Mouse (Mus musculus) granulocyte monocyte progenitor cell, adult 5-6 weeks (primary cell): ENCODE measurements around the gene Rasgef1c. TPM values are rescaled to one million over a fixed set of nuclear protein-coding genes. Genes with fewer than 3 reads are reported as not detected.

Experiments
- ATAC-seq: replicated peaks from 2 replicates; pipeline ENCODE4 v1.8.0; 2016; ENCODE audit warnings: mild to moderate bottlenecking, moderate TSS enrichment, inconsistent platforms; ENCODE audit not compliant: poor library complexity, severe bottlenecking
- total RNA-seq, 2 experiments: library from RNA; stranded (forward) in 1 of 2; stranded (reverse) in 1 of 2; fragments of 200-712, 200-1000 nt in 1 of 2; fragments of >200 nt in 1 of 2; fragmentation: Nextera tagmentation in 1 of 2; gene quantifications; 2 replicates each; pipeline ENCODE4 v1.2.3; 2014 to 2017

Rasgef1c gene
- total RNA-seq (2014; fragmentation: Nextera tagmentation), result 0.37 TPM in 1 of 2 replicates, not detected in the other
- not detected in 2 replicates for total RNA-seq (2017)

DNA sequence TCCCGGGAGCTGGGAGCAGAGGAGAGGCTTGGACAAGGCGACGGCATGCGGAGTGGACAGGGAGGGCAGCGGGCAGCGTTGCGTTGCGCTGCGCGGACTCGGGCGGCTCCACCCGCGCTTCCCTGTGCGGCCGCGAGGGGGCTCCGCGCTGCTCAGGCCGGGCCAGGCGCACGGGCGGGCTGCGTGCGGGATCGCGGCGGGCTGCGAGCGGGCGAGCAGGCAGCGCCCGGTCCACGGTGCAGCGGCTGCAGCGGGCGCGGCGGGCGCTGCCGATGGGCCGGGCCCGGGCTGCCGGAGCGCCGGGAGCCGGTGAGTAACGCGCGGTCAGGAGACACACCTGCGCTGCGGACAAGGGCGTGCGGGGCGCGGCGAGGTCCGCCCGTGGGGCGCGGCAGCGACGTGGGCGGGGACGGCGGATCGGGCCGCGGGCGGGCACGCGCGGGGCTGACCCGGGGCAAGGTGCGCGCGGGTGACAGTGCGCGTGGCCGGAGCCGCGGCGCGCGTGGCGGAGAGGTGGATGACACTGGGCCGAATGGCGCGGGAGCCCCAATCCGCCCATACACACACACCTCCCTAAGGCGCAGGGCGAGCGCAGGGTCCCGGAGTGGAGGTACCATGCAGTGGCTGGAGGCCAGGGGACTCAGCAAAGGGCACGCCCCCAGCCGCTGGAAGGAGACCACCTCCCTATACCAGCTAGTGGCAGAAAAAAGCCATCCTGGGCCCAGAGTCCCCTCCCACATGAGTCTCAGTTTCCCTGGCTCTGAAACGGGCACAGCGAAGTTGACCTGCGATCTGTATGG, at the start of gene Rasgef1c:
Gene Rasgef1c (plus strand): TSS at position 177 of the 800 bp plus-strand sequence.
- ATAC-seq, result peak; percentile 86

DNA sequence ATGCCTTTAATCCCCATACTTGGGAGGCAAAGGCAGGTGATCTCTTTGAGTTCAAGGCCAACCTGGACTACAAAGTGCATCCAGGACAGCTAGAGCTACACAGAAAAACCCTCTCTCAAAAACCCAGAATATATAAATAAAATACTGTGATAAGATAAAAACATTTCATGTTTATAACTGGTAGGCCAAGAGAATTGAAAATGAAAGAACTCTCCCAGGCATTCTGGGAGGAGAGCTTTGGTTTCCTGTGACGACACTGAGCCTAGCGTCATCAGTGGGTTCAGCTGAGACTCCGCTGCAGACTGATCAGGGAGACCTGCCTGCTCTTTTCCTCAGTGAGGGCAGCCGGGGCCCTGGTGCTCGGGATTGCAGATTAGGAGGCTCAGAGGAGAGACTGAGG, 46.5 kb upstream of the Rasgef1c start:
- peak; percentile 44; the same call in 1 of the 2 replicates for ATAC-seq

DNA sequence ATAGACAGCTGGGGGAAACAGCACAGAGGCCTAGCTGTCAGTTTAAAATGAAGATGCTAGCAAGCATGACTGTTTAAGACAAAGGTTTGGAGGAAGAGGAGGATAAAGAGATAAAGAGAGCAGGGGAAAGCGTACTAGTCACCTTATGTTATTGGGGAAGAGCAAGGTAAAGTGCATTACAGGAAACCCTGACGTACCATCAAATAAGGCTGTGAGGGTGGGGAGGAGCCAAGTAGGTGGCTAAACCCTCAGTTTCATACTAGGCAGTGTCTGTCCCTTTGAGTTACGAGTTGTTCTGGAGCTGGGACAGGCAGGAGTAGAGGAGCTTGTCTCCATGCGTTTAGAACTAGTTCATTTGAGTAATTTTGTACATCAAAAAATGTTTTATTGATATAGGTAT, 40.5 kb upstream of the Rasgef1c start:
- no peak for ATAC-seq

DNA sequence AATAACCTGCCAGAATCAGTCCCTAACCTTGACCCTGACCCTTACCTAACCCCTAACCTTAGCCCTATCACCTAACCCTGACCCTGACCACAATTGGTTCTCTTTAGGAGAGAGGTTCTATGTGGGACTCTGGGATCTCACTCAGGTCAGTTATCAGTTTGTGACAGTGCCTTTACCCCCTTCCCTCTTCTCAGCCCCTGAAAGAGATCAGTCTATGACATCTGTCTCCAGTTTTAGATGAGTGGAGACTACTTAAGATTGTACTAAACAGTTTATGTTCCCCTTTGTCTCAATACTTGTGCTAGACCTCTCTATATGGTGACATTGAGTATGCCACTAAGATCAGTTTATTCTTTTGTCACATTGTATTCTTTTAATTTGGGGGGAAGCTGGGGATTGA, 37.7 kb upstream of the Rasgef1c start:
- no peak for ATAC-seq

DNA sequence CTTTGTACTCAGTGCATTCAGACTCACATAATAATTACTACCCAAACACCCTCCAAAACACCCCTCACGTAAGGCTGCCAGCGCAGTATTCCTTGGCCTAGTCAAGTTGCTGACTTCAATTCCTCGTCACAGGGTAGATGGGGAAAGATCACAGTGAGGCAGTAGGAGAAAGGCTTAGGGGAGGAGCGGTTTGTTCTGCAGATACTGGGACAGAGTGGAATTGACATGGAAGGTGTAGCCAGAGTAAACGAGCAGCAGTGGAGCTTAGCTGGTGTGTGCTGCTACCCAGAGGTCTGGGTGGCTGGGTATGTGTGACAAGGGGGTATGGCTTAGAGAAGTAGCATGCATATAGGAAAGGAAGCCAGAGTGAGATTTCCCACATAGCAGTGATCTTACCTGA, 34.3 kb upstream of the Rasgef1c start:
- no peak for ATAC-seq

DNA sequence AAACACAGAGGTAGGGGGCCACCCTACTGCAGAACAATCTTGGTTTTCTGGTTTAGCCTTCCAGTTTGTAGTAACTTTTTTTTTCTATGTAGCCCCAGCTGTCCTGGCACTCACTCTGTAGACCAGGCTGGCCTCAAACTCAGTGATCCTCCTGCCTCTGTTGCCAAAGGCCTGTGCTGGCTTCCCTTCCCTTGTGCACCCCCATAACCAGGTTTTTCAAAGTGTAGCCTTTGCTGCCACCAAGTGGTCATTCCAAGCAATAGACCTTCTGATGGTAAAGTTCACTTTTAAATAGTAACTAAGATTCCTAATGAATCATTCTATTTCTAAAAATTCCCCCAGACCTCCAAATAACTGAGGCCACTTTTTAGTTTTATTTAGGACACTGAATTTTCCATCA, 31.9 kb upstream of the Rasgef1c start:
- peak; percentile 87 for ATAC-seq

DNA sequence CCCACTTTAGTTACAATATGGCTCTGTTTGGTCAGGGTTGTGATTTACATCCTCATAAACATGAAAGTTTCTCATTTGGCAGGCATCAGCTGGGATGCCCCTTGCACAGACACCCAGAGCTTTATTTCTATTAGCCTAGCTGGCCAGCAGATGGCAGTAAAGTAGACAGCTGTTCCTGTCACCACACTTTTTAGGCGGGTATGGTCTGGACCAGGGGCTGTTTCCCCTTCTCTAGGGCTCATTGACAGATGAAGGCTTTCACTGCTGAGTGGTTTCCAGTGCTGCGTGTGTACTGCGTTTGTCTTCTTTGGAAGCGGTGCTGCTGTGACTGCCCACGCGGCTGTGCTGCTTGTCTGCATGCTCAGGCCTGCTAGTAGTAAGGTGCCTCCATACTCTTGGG, 29.7 kb upstream of the Rasgef1c start:
- ATAC-seq, result peak; percentile 77

DNA sequence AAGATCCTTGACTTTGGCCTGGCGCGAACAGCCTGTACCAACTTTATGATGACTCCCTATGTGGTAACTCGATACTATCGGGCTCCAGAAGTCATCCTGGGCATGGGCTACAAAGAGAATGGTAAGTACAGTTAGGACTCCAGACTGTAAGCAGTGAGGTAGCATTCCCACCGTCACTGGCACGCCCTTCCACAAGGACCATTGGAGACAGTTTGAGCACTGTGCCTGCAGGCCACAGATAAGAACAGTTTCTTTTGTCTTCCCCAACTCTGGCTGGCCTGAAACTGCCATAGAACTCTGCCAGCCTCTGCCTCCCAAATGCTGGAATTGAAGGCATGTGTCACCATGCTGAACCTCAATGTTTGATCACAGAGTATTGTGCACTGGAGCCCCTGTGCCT, 28.9 kb upstream of the Rasgef1c start:
- ATAC-seq, result no peak

DNA sequence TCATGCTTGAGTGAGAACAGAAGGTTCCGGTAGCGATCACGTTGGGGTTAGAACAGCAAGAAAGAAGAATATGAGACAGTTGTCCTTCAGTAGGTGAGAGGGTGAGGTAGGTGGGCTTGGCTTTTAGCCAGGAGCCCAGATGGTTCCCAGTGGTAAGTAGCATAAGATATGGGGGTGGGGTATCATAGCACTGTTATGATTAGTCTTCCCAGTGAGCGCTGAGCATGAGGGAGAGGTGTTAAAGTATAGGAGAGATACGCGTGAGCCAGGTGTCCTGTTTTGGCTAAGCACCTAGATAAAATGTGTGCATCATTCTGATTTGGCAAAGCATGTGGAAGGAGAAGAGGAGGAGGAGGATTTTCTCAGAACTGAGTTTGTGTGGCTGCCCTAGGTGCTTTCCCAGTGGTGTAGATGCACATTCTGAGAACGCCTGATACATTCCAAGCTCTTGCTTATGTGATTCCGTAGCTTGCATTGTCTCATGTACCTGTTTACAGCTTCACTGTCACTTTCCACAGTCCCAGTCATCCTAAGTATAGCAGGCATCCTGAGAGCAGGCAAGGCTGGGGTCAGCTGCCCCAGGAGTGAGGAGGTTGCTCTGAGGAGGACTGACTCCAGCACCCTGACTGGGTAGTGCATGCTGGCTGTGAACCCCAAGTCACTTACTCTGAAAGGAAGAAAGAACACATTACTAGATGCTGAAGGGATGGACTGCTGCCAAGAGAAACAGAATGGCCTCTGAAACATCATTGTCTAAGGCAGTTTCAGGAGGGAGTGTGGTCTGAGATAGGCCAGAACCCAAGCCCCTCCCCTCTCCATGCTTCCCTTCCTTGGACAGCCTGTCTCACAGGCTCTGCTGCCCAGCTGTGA, 24.5 kb upstream of the Rasgef1c start:
- ATAC-seq, result no peak

DNA sequence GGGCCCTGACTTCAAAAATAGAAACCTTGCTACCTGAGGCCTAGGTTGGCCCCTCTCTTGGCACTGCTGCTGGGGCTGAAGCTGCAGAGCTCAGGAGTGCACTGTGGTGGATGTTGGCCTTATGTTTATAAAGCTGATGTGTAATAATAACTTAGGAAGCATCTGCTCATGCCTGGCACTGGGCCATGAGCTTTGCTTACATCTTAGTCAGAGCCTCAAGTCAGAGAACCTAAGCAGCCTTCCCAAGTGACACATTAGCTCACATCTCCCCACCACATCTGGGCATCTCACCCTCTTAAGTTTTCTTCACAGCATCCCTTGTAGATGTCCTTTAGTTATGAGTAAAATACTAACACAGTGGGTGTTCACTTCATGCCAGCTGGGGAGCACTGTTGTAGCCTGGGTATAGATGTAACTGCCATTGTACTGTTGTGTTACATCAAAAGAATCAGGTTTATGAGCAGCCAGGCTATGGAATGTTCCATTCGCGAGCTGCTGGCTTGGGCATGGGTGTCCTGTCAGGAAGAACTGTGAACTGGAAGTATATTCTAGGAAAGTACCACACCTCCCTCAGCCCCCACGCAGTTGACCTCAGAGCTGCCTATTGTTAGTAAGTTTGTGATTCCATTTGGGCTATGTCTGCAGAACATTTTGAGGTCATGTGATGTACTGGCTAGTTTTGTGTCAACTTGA, 21.5 kb upstream of the Rasgef1c start:
- no peak for ATAC-seq

DNA sequence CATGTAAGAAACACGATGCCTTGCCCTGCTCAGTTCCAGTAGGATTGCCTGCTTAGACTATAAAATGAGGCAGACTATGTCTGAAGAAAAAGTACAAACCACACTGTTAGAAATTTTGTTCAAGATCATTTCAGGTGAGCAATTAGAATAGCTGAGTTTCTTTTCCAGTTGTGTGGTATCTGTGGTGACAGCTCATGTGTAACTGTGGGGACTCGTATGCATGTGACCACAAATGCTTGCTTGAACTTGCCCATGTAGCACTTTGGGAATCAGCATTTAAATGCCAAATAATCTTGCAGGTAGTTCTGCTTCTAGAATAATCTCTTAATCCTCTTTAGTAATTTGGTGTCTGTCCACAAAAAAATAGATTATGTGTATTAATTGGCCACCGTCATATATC, 18.2 kb upstream of the Rasgef1c start:
- ATAC-seq, result no peak

DNA sequence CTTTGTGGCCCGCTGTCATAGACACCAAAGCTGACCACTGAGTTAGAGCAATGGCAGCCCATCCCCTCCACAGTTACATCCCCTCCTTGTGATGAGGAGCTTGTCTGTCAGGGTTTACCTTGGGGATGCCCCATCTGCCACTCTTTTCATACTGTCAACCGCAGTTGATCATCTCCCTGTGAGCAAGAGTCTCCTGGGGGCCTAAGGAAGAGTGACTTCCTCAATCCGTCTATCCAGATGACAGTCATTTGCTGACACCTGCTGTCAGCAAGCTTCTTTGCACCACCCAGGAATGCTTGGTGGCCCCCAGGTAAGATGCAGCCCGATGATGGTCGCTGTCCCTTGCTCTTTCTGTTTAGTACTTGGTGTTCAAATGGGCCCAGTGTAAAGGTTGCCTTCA, 13.2 kb upstream of the Rasgef1c start:
- no peak for ATAC-seq

DNA sequence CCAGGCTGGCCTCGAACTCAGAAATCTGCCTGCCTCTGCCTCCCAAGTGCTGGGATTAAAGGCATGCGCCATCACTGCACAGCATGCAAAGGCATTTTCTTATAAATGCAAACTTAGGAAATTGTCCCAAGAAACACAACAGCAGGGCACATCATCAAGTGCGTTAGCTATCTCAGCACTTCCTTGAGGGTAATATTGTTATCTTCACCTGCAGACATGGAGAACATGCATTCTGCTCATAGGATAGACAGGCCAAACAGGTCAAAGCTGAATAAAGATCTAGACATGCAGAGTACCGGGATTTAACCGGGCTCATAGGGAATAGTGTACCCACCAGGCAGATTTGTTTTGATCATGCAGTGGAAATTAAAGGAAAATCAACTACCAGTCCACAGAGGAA, 9.6 kb upstream of the Rasgef1c start:
- ATAC-seq, result no peak

DNA sequence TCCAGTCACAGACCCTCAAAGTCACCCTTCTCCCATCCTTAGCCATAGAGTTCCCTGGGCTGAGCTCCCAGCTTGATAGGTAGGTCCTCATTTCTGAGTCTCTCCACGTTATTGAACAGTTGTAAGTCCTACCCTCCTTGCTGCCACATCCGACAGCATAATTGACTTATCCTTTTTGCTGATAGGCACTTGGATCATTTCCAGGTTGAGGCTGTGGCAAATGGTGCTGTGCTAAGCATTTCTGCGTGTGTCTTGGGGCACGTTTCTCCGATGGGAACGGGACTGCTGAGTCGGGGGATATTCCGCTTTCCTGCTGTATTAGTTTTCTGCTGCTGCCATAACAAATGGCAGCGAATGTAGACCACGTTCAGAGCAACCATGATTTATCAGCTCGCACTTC, 7.8 kb upstream of the Rasgef1c start:
- no peak for ATAC-seq

DNA sequence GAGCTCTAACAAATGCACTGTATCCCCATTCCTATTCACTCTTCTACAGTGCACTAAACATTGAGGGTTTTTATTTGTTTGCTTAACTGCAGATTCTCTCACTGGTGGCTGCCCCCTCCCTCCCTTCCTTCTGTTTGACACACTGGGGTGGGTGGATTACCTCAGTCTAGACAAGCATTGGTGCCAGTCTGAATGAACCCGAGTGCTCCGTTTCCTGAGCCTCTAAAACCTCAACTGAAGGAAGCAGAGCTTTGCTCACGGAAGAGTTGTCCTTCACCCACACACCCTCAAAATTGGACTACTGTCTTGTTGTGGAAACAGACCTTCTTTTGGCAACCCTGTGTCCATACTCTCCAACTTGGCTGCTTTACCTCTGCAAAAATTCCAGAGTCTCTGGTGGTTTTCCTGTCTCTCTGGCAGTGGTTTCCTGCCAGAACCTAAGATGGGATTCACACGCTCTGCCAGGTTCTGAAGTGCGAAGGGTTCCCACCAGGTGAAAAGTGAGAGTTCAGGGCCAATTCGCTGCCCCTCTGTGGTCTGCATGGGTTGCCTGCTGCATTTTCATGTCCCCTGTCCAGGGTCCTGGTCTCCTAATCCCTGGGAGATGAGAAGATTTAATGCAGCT, 5.6 kb upstream of the Rasgef1c start:
- no peak for ATAC-seq

DNA sequence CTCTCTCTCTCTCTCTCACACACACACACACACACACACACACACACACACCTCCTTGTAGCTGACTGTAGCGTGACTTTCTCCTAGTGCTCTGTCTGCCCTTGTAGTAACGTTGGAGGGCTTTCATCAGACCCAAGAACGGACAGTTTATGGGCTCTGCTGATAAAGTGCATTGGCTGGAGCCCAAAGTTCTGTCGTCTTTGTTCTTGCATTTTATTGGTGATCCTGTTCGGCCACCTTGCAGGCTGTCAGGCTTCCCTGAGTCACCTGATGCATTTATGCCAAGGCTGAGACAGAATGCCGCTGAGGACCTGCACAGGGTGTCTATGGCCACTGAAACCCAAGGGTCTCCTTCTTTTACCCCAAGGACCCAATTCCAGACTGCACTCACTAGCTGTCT, 1.6 kb upstream of the Rasgef1c start:
- ATAC-seq, result no peak

DNA sequence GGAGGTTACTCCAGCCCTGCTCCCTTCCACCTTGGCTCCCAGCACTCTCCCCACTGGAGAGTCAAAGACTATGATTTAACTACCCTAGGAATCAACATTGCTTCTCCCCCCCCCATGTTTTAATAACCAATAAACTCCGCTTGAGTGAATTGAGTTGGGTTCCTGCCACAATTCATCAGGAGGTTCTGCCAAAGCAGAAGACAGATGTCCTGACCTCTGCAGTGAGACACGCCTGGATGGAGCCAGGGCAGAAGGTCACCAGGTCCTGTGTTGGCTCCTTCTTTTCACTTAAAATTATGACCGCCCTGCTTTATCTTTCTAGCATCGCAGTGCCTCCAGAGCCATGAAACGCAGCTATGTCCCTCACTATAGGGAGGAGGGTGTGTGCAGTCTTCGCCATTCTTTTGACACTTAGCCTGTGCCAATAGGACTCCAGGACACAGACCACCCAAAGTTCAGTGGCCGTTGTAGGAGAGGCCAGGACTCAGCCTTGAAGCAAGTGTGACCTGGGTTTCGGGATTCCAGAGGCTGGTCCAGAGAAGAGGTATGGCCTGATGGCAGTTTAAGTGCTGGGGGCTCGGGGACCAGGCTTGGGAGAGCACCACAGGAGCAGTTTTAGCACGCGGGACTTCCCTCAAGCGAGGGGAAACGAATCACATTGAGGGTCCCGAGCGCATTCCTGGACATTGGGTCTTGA, 525 bp upstream of the Rasgef1c start:
- ATAC-seq, result peak; percentile 8; the same call in 1 of the 2 replicates

DNA sequence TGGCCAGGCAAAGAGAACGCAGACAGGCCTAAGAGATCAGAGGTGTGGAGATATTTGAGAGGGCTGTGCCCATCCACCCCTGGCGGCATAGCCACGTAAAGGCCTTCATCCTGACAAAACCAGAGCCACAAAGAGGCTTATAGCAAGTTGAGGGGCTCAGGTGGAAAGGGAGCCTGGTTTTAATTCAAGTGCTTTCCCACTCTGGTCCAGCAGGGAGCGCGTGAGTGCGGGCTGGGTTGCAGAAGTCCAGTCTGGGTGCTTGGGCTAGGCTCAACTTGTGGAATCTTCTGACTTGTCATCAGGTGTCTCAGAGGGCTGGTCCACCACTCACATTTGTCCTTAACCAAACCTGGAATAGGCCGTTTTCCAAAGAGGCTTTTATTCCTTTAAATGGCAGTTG, 1.7 kb downstream of the Rasgef1c start:
- ATAC-seq, result peak; percentile 64

DNA sequence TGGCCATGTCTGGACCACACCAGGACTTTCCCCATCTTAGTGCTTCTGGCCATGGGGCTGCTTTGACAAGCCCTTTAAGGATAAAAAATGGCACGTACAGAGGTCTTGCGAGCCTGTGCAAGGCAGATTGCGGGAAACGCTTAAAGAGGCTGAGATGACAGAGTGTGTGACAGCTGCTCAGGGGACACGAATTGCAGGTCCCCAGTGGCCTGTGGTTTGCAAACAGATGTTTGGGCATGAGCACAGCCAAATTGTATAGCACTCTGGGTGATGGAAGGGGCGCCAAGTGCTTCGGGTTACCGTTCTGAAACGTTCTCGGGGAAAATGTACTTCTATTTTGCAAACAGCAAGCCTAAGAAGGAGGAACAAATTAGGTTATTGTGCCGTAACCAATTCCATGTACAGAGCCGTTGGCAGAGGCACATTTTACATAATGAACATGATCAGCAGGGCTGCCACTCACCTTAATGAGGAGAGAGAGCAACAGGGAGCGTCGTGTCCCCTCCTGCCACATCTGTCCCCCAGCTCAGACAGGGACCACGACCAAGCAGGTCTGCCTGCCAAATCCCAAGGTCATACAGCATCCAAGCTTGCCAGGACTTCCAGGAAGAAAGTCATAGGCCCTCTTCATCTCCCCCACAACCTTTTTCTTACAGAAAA, 17.0 kb downstream of the Rasgef1c start:
- ATAC-seq, result no peak
